Mouse (Mus musculus) bone marrow macrophage, adult 2 months (primary cell): ENCODE data around the gene Pagr1a.

Experiments
- CTCF ChIP-seq: IDR thresholded peaks from 2 replicates; pipeline ENCODE4 v1.5.1; 2012; ENCODE audit warnings: low read depth, mild to moderate bottlenecking, low read length, moderate library complexity
- POLR2A ChIP-seq: IDR thresholded peaks from 2 replicates; pipeline ENCODE4 v1.6.1; 2012; ENCODE audit warnings: mild to moderate bottlenecking, low read depth, low read length, borderline replicate concordance

DNA sequence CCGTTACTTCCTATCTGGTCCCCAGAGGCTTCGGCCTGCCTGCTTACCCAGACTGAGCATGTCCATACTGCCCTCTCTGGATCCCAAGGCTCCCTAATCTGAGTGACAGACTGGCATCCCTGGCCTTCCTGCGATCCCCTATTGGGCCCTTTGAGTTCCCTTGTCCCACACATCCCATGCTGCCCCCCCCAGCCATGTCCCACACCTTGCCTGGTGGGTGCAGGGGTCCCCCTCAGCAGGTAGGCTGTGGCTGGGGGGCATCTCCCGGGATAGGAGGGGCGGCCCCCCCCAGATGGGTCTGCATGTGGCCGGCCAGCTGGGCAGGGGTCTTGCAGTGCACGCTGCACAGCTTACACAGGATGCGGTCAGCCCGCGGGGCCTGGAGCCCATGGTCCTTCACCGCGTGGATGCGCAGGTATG lies 6.1 kb upstream of the Pagr1a start:
- TF ChIP-seq POLR2A, result no peak
- TF ChIP-seq CTCF, result no peak
